Mouse (Mus musculus): ENCODE results near the gene Fam161b. TPM values are rescaled to one million over a fixed set of nuclear protein-coding genes. Genes with fewer than 3 reads are reported as not detected.
A peak's percentile ranks its signal among the peaks of the same experiment; 100 is the strongest.

Gene Fam161b
- polyA plus RNA-seq (2021), result 5.5 TPM

GRCm38 (mm10) chr12:84361555-84362489 lies at the start of gene Fam161b, which contains the start of gene Coq6:
Gene Fam161b, minus strand, starts transcription at chr12:84361833.
Gene Coq6, plus strand, starts transcription at chr12:84361657.
- DNase-seq (ENCODE audit: low read depth, low spot score) (peak; percentile 89), ATAC-seq (peak; percentile 95)
- ChIA-PET CTCF (no interaction called here), POLR2A (no interaction called here)
- H3K27me3 ChIP-seq, result no peaks in the 10 kb centered on the region
- no peak for TF ChIP-seq CTCF (IDR thresholded peaks at IDR 0.05)
- in situ Hi-C loops (cut with MboI; ENCODE audit: low pct_unique_long_range_greater_than_20kb), result loop anchor here (5.0 kb wide), 1 partner anchor 45 kb away; the partner anchor contains the start of genes Bbof1 and Entpd5

- ChIA-PET CTCF (interaction anchor here (1.0 kb wide), 1 partner anchor 40 kb away, joined by 3 read pairs; no protein-coding TSS in a partner anchor), POLR2A (no interaction called here)
- in situ Hi-C loops (cut with MboI; ENCODE audit: low pct_unique_long_range_greater_than_20kb), result loop anchor here (5.0 kb wide), 1 partner anchor 47 kb away; the partner anchor contains the start of genes Coq6 and Fam161b
- no peak for TF ChIP-seq CTCF (IDR thresholded peaks at IDR 0.05)
- ATAC-seq (peak; percentile 78), DNase-seq (ENCODE audit: low read depth, low spot score) (no peak)
- no peaks in the 10 kb centered on the region for H3K27me3 ChIP-seq
Measured at GRCm38 (mm10) chr12:84408819-84409507, 47.3 kb upstream of the Fam161b start, which contains the start of the genes Entpd5 and Bbof1. Gene Entpd5, minus strand, starts transcription at chr12:84409029. Gene Bbof1, plus strand, starts transcription at chr12:84409071.

GRCm38 (mm10) chr12:84407874-84408818 lies 46.5 kb upstream of the Fam161b start:
- in situ Hi-C loops (cut with MboI; ENCODE audit: low pct_unique_long_range_greater_than_20kb), result loop anchor here (5.0 kb wide), 1 partner anchor 46 kb away; the partner anchor contains the start of genes Coq6 and Fam161b
- CTCF ChIA-PET, result no interaction called here
- POLR2A ChIA-PET, result no interaction called here
- DNase-seq (ENCODE audit: low read depth, low spot score) (no peak), ATAC-seq (peak; percentile 49)
- no peak for TF ChIP-seq CTCF (IDR thresholded peaks at IDR 0.05)
- H3K27me3 ChIP-seq, result no peaks in the 10 kb centered on the region

- no peak for DNase-seq (ENCODE audit: low read depth, low spot score)
- TF ChIP-seq CTCF (IDR thresholded peaks at IDR 0.05), result peak; percentile 32
- H3K27me3 ChIP-seq, result no peaks in the 10 kb centered on the region
- POLR2A ChIA-PET, result no interaction called here
- CTCF ChIA-PET, result no interaction called here
- no peak for ATAC-seq
- in situ Hi-C loops (cut with MboI; ENCODE audit: low pct_unique_long_range_greater_than_20kb), result loop anchor here (5.0 kb wide), 1 partner anchor 45 kb away; the partner anchor contains the start of genes Coq6 and Fam161b
Measured at GRCm38 (mm10) chr12:84407259-84407658, 45.6 kb upstream of the Fam161b start.

- no peak for DNase-seq (ENCODE audit: low read depth, low spot score)
- POLR2A ChIA-PET, result no interaction called here
Measured at GRCm38 (mm10) chr12:84404541-84404940, 42.9 kb upstream of the Fam161b start.

GRCm38 (mm10) chr12:84402923-84403322 lies 41.3 kb upstream of the Fam161b start:
- ChIA-PET CTCF (no interaction called here), POLR2A (no interaction called here)
- ATAC-seq, result no peak
- TF ChIP-seq CTCF (IDR thresholded peaks at IDR 0.05), result no peak
- DNase-seq (ENCODE audit: low read depth, low spot score), result no peak
- H3K27me3 ChIP-seq, result no peaks in the 10 kb centered on the region
- in situ Hi-C loops (cut with MboI; ENCODE audit: low pct_unique_long_range_greater_than_20kb), result no loop called here

More at GRCm38 (mm10) chr12:84404541-84404940, 42.9 kb upstream of the Fam161b start:
- no peak for ATAC-seq
- no peaks in the 10 kb centered on the region for H3K27me3 ChIP-seq
- CTCF ChIA-PET, result interaction anchor here (0.6 to 1.2 kb wide), 3 partner anchors 12 to 62 kb away, joined by 3 read pairs; partner anchors contain the start of gene Rnf113a2
- in situ Hi-C loops (cut with MboI; ENCODE audit: low pct_unique_long_range_greater_than_20kb), result no loop called here
- TF ChIP-seq CTCF (IDR thresholded peaks at IDR 0.05), result no peak

GRCm38 (mm10) chr12:84400653-84401052 lies 39.0 kb upstream of the Fam161b start:
- ChIA-PET POLR2A (no interaction called here), CTCF (no interaction called here)
- DNase-seq (ENCODE audit: low read depth, low spot score) (no peak), ATAC-seq (no peak)
- in situ Hi-C loops (cut with MboI; ENCODE audit: low pct_unique_long_range_greater_than_20kb), result no loop called here
- no peaks in the 10 kb centered on the region for H3K27me3 ChIP-seq
- no peak for TF ChIP-seq CTCF (IDR thresholded peaks at IDR 0.05)

GRCm38 (mm10) chr12:84400068-84400467 lies 38.4 kb upstream of the Fam161b start:
- TF ChIP-seq CTCF (IDR thresholded peaks at IDR 0.05), result no peak
- no peak for ATAC-seq
- POLR2A ChIA-PET, result no interaction called here
- no peaks in the 10 kb centered on the region for H3K27me3 ChIP-seq
- in situ Hi-C loops (cut with MboI; ENCODE audit: low pct_unique_long_range_greater_than_20kb), result no loop called here
- CTCF ChIA-PET, result no interaction called here
- DNase-seq (ENCODE audit: low read depth, low spot score), result no peak

GRCm38 (mm10) chr12:84399663-84400062 lies 38.0 kb upstream of the Fam161b start:
- DNase-seq (ENCODE audit: low read depth, low spot score), result no peak
- ChIA-PET POLR2A (no interaction called here), CTCF (interaction anchor here (1.5 kb wide), 1 partner anchor 17 kb away, joined by 4 read pairs; the partner anchor contains the start of gene Rnf113a2)
- ATAC-seq, result no peak
- in situ Hi-C loops (cut with MboI; ENCODE audit: low pct_unique_long_range_greater_than_20kb), result no loop called here
- no peaks in the 10 kb centered on the region for H3K27me3 ChIP-seq
- TF ChIP-seq CTCF (IDR thresholded peaks at IDR 0.05), result no peak
